Mouse (Mus musculus) liver, embryonic 16.5 days (tissue): Measurements from ENCODE around the gene Rmnd5a. TPM values are rescaled to one million over a fixed set of nuclear protein-coding genes. Genes with fewer than 3 reads are reported as not detected.
A peak's percentile ranks its signal among the peaks of the same experiment; 100 is the strongest.

ENCODE experiments used
- ATAC-seq: fragments of 200-750 bp; cut with Nextera tagmentation; 2 replicates; pipeline ENCODE4 v1.8.0; 2017; ENCODE audit warnings: low read depth, mild to moderate bottlenecking, moderate number of reproducible peaks, moderate library complexity
- H3K27ac ChIP-seq: fragments of 300-500 bp; sonication (generic); 2 replicates; pipeline ENCODE4 v1.5.1; 2014; ENCODE audit warnings: mild to moderate bottlenecking, low read length
- H3K27me3 ChIP-seq: fragments of 300-500 bp; sonication (generic); 2 replicates; pipeline ENCODE4 v1.6.1; 2014; ENCODE audit warnings: low read depth, low read length, mixed read lengths; ENCODE audit not compliant: control insufficient read depth, insufficient read depth
- H3K36me3 ChIP-seq: fragments of 300-500 bp; sonication (generic); 2 replicates; pipeline ENCODE4 v1.6.1; 2014; ENCODE audit warnings: mild to moderate bottlenecking; ENCODE audit not compliant: control insufficient read depth, insufficient read depth
- H3K4me1 ChIP-seq: fragments of 300-500 bp; sonication (generic); 2 replicates; pipeline ENCODE4 v1.6.1; 2014; ENCODE audit warnings: low read depth, low read length, mixed read lengths; ENCODE audit not compliant: control insufficient read depth
- H3K4me2 ChIP-seq: fragments of 300-500 bp; sonication (generic); 2 replicates; pipeline ENCODE4 v1.6.1; 2014; ENCODE audit warnings: low read depth, low read length, mixed read lengths
- H3K4me3 ChIP-seq: fragments of 300-500 bp; sonication (generic); 2 replicates; pipeline ENCODE4 v1.5.1; 2014; ENCODE audit warnings: low read depth, mild to moderate bottlenecking, low read length
- H3K9ac ChIP-seq: fragments of 300-500 bp; sonication (generic); 2 replicates; pipeline ENCODE4 v1.6.1; 2014; ENCODE audit warnings: low read depth, low read length
- H3K9me3 ChIP-seq: fragments of 300-500 bp; sonication (generic); replicated peaks from 2 replicates; pipeline ENCODE4 v1.6.1; 2016; ENCODE audit warnings: low read length; ENCODE audit not compliant: control insufficient read depth
- WGBS: fragments of 180-500 bp; shearing (Covaris S2); extraction: QIAGEN DNeasy Blood & Tissue Kit; methylation state at CpG from one replicate; pipeline ENCODE4 v1.1.7; 2014; ENCODE audit not compliant: insufficient replicate concordance; 5-methylcytosine and 5-hydroxymethylcytosine counted together
- polyA plus RNA-seq: library from polyadenylated mRNA; unstranded; fragments of >200 nt; fragmentation: Nextera tagmentation; extraction: Ambion mirVana; gene quantifications from 2 replicates; pipeline ENCODE4 v1.2.1, GENCODE M21; 2015

Rmnd5a gene
- polyA plus RNA-seq, 1 experiment from 2014 or later = 5.2 TPM

DNA sequence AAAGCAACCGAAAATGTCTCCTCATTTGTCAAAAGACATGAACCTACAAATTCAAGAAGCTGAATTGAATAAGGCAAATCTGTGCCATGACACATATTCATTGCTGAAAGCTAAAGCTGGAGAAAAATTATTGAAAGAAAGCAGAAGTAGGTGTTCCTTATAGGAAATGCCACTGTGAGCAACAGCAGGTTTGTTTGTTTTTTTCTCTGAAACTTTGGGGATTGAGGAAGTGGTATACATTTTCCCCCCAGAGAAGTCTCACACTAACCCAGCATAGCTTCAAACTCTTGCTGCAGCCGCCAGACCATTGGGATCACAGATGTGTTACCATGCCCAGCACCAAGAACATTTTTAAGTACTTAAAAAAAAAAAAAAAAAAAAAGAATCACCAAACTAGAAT lies 12.4 kb upstream of the Rmnd5a start:
- Histone ChIP-seq H3K9me3 (no peaks in the 10 kb centered on the region), H3K27ac (no peak overlapping the region), H3K4me2 (no peak overlapping the region), H3K36me3 (no peaks in the 10 kb centered on the region), H3K27me3 (no peaks in the 10 kb centered on the region), H3K4me3 (no peak overlapping the region), H3K9ac (no peak overlapping the region), H3K4me1 (no peaks in the 10 kb centered on the region)
- ATAC-seq = no peak
- 31% methylated on average over 2 of the region's 2 CpGs for WGBS

GRCm38 (mm10) chr6:71445560-71445959 lies 5.1 kb upstream of the Rmnd5a start:
- no peak for ATAC-seq
- Histone ChIP-seq H3K9ac (no peak overlapping the region), H3K27ac (no peak overlapping the region), H3K4me3 (no peak overlapping the region), H3K4me1 (peaks cover 10% of the 10 kb centered on the region), H3K36me3 (no peaks in the 10 kb centered on the region), H3K9me3 (no peaks in the 10 kb centered on the region), H3K27me3 (no peaks in the 10 kb centered on the region), H3K4me2 (no peak overlapping the region)
- 42% methylated on average over 6 of the region's 6 CpGs for WGBS

DNA sequence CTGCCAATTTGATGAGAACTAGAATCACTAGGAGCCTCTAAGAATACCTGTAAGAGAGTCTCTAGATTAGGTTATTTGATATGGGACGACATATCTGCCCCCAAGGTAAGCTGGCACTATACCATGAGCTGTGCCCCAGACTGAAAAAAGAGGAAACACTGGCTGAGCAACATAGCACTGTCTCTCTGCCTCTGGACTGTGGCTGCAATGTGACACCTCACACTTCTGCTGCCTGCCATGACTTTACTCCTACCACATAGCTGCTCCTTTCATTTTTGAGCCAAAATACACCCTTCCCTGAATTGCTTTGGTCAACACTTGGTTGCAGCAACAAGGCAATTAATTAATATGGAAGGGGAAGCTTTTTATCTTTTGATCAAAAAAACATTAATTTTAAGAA lies 4.3 kb upstream of the Rmnd5a start:
- no peaks in the 10 kb centered on the region for H3K36me3 ChIP-seq
- H3K27ac ChIP-seq = no peak overlapping the region
- ATAC-seq = no peak
- no peak overlapping the region for H3K4me3 ChIP-seq
- H3K27me3 ChIP-seq = no peaks in the 10 kb centered on the region
- no peak overlapping the region for H3K9ac ChIP-seq
- H3K4me1 ChIP-seq = peaks cover 10% of the 10 kb centered on the region
- WGBS = 30% methylated on average over 1 of the region's 1 CpGs
- H3K9me3 ChIP-seq = no peaks in the 10 kb centered on the region
- no peak overlapping the region for H3K4me2 ChIP-seq

- Histone ChIP-seq H3K9ac (no peak overlapping the region), H3K9me3 (no peaks in the 10 kb centered on the region), H3K27ac (no peak overlapping the region), H3K27me3 (no peaks in the 10 kb centered on the region), H3K4me3 (no peak overlapping the region), H3K4me2 (0 out of 2 replicates have a peak overlapping the region, but pooled peaks have one; percentile 97), H3K36me3 (no peaks in the 10 kb centered on the region), H3K4me1 (peaks cover 23% of the 10 kb centered on the region)
- no peak for ATAC-seq
- 65% methylated on average over 3 of the region's 3 CpGs for WGBS
Measured at GRCm38 (mm10) chr6:71442130-71442529, 1.7 kb upstream of the Rmnd5a start.

DNA sequence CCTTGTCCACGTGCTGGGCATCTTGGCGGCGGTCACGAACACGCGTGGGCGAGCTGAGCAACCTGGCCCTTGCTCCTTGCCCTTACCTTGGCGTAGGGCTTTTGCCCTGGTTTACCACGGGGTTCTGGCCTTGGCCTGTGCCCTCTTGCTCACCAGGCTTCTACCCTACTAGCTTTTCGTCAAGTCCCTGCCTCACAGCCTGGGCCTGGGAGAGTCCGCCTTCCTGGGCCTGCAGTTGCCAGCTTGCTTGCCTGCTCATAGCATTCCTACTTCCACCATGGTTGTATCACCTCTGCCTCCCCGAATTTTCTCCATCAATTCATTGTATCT lies 779 bp upstream of the Rmnd5a start:
- Histone ChIP-seq H3K36me3 (no peaks in the 10 kb centered on the region), H3K27ac (peak overlapping the region; percentile 92), H3K4me2 (peak overlapping the region; percentile 97), H3K9ac (peak overlapping the region; percentile 84), H3K9me3 (no peaks in the 10 kb centered on the region), H3K4me3 (peak overlapping the region; percentile 70), H3K27me3 (no peaks in the 10 kb centered on the region), H3K4me1 (peaks cover 25% of the 10 kb centered on the region)
- 6% methylated on average over 12 of the region's 12 CpGs for WGBS
- ATAC-seq = no peak

DNA sequence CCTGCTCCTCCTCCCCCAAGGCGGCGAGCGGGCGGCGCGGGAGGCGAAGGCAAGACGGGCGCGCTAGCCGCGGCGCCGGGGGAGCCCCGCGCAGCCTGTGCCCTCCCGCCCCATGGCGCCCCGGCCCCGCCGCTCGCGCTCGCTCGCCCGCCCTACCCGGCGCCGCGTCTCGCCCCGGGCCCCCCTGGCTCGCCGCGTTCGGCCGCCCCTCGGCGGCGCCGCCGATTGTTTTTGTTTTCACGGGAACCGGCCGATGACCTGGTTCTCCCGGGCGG lies 283 bp downstream of the Rmnd5a start:
- peak overlapping the region; percentile 97 for H3K4me3 ChIP-seq
- H3K27me3 ChIP-seq = no peaks in the 10 kb centered on the region
- peak overlapping the region; percentile 95 for H3K27ac ChIP-seq
- under 1% methylated on average over 31 of the region's 47 CpGs for WGBS
- peaks cover 25% of the 10 kb centered on the region for H3K4me1 ChIP-seq
- peak overlapping the region; percentile 98 for H3K9ac ChIP-seq
- peak; percentile 6; the same call in 1 of the 2 replicates for ATAC-seq
- peak overlapping the region; percentile 66 for H3K4me2 ChIP-seq
- no peaks in the 10 kb centered on the region for H3K36me3 ChIP-seq
- H3K9me3 ChIP-seq = no peaks in the 10 kb centered on the region

DNA sequence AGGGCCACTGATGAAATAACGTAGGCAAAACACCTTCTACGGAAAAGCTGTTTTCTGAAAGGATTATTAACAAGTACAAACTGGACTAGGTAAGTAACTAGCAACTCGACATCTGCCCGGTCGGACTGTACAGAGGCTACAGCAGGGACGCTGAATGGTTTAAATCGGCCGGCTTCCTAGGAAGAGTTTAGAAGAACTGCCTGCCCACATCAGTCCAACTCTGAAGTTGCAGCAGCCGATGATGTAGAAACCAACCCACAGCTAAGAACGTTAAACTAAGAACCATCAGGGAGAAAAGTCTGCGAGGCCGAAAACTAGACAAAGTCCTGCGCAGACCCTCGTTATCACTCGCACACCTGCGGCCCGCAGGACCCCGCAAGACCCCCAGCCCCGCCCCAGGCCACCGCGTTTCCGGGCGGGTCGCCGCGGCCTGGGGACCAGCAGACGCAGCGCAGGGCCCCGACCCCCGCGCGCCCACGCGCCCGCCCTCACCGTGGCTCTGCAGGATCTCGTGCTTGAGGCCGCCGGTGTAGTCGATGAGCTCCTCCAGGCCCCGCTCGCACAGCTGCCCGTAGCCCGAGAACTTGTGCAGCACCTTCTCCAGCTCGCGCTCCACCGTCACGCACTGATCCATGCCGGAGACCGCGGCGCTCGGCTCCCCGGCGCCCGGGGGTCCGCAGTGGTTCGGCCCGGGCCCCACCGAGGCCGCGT lies 776 bp downstream of the Rmnd5a start:
- Histone ChIP-seq H3K27me3 (no peaks in the 10 kb centered on the region), H3K9me3 (no peaks in the 10 kb centered on the region), H3K36me3 (no peaks in the 10 kb centered on the region), H3K4me1 (peaks cover 25% of the 10 kb centered on the region), H3K4me2 (peak overlapping the region; percentile 66), H3K4me3 (peak overlapping the region; percentile 97), H3K9ac (peak overlapping the region; percentile 98), H3K27ac (peak overlapping the region; percentile 95)
- WGBS = 1% methylated on average over 62 of the region's 62 CpGs
- no peak; the same call in 1 of the 2 replicates for ATAC-seq

DNA sequence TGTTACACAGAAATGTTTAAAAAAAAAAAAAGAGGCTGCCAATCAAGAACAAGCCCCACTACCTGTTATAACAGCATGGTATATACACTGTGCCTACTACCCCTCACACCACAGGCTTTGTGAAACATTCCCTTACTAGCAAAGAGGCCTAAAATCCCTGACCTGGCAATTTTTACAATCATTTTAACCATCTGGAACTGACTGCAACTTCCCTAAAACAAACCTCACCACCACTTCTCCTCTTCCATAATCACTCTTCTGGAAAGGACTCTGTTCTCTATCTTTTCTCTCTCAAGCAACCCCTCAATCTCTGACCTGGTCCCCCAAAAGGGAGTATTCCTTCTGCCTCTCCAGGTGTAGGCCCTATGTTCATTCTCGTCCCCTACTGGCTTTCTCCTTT lies 2.4 kb downstream of the Rmnd5a start:
- no peaks in the 10 kb centered on the region for H3K36me3 ChIP-seq
- peak overlapping the region; percentile 13; the same call in 1 of the 2 replicates for H3K4me3 ChIP-seq
- no peak for ATAC-seq

DNA sequence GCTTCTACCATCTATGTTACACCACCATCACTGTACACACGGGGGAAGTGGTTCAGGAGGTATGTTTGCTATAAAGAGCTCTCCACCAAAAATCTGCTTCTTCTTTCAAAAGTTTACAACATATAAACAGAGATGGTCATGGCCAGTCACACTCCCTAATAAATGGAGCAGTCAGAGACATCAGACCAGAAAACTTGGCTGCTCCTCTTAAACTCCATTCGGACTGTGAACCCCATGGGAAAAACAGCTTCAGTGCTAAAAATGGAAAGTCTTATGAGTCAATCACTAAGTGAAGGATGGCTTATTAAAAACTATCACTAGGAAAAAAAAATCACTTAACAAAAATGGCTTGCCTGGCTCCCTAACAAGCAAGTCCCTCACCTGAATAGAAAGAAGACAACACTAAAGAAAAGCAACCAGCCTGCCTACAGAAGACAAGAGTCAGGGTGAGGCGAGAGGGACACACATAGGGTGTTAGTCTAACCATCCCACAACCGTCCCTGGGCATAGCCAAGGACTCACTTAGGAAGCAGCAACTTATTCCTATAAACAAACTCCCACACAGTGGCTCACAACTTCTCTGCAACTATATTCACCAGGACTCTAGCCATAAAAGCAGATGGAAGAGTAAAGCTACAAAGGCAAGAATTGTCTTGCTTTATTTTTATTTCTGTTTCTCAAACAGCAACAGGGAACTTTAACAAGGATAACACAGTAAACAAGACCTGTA lies 12.3 kb downstream of the Rmnd5a start:
- no peak overlapping the region for H3K4me2 ChIP-seq
- H3K4me1 ChIP-seq = no peaks in the 10 kb centered on the region
- H3K36me3 ChIP-seq = no peaks in the 10 kb centered on the region
- no peak overlapping the region for H3K4me3 ChIP-seq
- no peak overlapping the region for H3K9ac ChIP-seq
- no peak overlapping the region for H3K27ac ChIP-seq
- no peak for ATAC-seq
- no peaks in the 10 kb centered on the region for H3K9me3 ChIP-seq
- no peaks in the 10 kb centered on the region for H3K27me3 ChIP-seq
- 73% methylated on average over 4 of the region's 4 CpGs for WGBS

More for the DNA sequence above, 2.4 kb downstream of the Rmnd5a start:
- H3K27ac ChIP-seq = no peak overlapping the region
- H3K4me2 ChIP-seq = peak overlapping the region; percentile 1; the same call in 1 of the 2 replicates
- no peaks in the 10 kb centered on the region for H3K27me3 ChIP-seq
- H3K9me3 ChIP-seq = no peaks in the 10 kb centered on the region
- H3K4me1 ChIP-seq = peaks cover 25% of the 10 kb centered on the region
- no peak overlapping the region for H3K9ac ChIP-seq
- 78% methylated on average over 1 of the region's 1 CpGs for WGBS
